Mouse (Mus musculus) heart, postnatal 10 days (tissue): ENCODE data around the gene Atn1. TPM values are rescaled to one million over a fixed set of nuclear protein-coding genes. Genes with fewer than 3 reads are reported as not detected.

Source experiments
- DNase-seq, 2 experiments: peaks; one replicate each; pipeline ENCODE4 v3.0.0; 2021
- intact Hi-C: fragments of 180-260 bp; cut with DNase I; formaldehyde crosslinking; loops from one replicate; pipeline ENCODE4 v1.15.1; 2025
- total RNA-seq, 2 experiments: library from RNA; stranded (reverse); gene quantifications; 2 replicates each; pipeline ENCODE4 v1.2.3; 2021

Gene Atn1
- total RNA-seq, 2 experiments from 2014 or later = 59.4 to 59.7 TPM

- intact Hi-C loops = no loop called here
- peak; percentile 53 to 62 for DNase-seq
These were observed 36.9 kb downstream of the Atn1 start for GRCm38 (mm10) chr6:124719354-124719978.

- no peak for DNase-seq
- intact Hi-C loops = no loop called here
These were observed 37.6 kb downstream of the Atn1 start for GRCm38 (mm10) chr6:124718703-124719102.

GRCm38 (mm10) chr6:124717968-124718367 lies 38.4 kb downstream of the Atn1 start:
- intact Hi-C loops = no loop called here
- no peak for DNase-seq

GRCm38 (mm10) chr6:124716864-124717490 lies 39.3 kb downstream of the Atn1 start:
- DNase-seq = peak in 1 of 2 experiments; percentile 61
- intact Hi-C loops = no loop called here

GRCm38 (mm10) chr6:124712918-124713317 lies 43.4 kb downstream of the Atn1 start:
- DNase-seq = no peak
- intact Hi-C loops = loop anchor here (1.0 kb wide), 1 partner anchor 28 kb away; the partner anchor contains the start of gene Grcc10

GRCm38 (mm10) chr6:124711824-124712782 lies 44.2 kb downstream of the Atn1 start, which contains the start of the genes Emg1 and Phb2:
TSS of gene Emg1 (minus strand) at chr6:124712178.
TSS of gene Phb2 (plus strand) at chr6:124712336.
- DNase-seq = peak; percentile 99
- intact Hi-C loops = loop anchor here (1.0 to 2.0 kb wide), 2 partner anchors 29 to 49 kb away; partner anchors contain the start of genes Grcc10 and Lpcat3

GRCm38 (mm10) chr6:124708289-124708889 lies 47.9 kb downstream of the Atn1 start:
- no peak for DNase-seq
- intact Hi-C loops = no loop called here

- no peak for DNase-seq
- intact Hi-C loops = no loop called here
These were observed 50.2 kb downstream of the Atn1 start for GRCm38 (mm10) chr6:124706061-124706627.

GRCm38 (mm10) chr6:124704417-124704816 lies 51.9 kb downstream of the Atn1 start:
- intact Hi-C loops = loop anchor here (5.0 kb wide), 1 partner anchor 33 kb away; the partner anchor contains the start of gene Ptpn6
- DNase-seq = no peak

GRCm38 (mm10) chr6:124703789-124704188 lies 52.5 kb downstream of the Atn1 start:
- no peak for DNase-seq
- intact Hi-C loops = loop anchor here (2.0 to 5.0 kb wide), 2 partner anchors 34 to 55 kb away; partner anchors contain the start of gene Ptpn6

- peak; percentile 69 to 85 for DNase-seq
- intact Hi-C loops = loop anchor here (2.0 to 5.0 kb wide), 2 partner anchors 35 to 56 kb away; partner anchors contain the start of gene Ptpn6
These were observed 53.6 kb downstream of the Atn1 start for GRCm38 (mm10) chr6:124702784-124703103.

- intact Hi-C loops = loop anchor here (2.0 to 5.0 kb wide), 2 partner anchors 35 to 57 kb away; partner anchors contain the start of gene Ptpn6
These were observed 54.1 kb downstream of the Atn1 start for GRCm38 (mm10) chr6:124702102-124702783.

GRCm38 (mm10) chr6:124701338-124701737 lies 55.0 kb downstream of the Atn1 start:
- intact Hi-C loops = loop anchor here (5.0 kb wide), 1 partner anchor 36 kb away; the partner anchor contains the start of gene Ptpn6
- no peak for DNase-seq

More at GRCm38 (mm10) chr6:124702102-124702783, 54.1 kb downstream of the Atn1 start:
- no peak for DNase-seq

GRCm38 (mm10) chr6:124699962-124700610 lies 56.2 kb downstream of the Atn1 start:
- DNase-seq = peak; percentile 84
- intact Hi-C loops = loop anchor here (5.0 kb wide), 1 partner anchor 37 kb away; the partner anchor contains the start of gene Ptpn6

- no peak for DNase-seq
- intact Hi-C loops = no loop called here
These were observed 57.0 kb downstream of the Atn1 start for GRCm38 (mm10) chr6:124699366-124699765.

- intact Hi-C loops = no loop called here
- DNase-seq = no peak
These were observed 57.6 kb downstream of the Atn1 start for GRCm38 (mm10) chr6:124698751-124699150.

GRCm38 (mm10) chr6:124696441-124697150 lies 59.7 kb downstream of the Atn1 start:
- intact Hi-C loops = no loop called here
- DNase-seq = no peak
